Mouse (Mus musculus) Patski (cell line): ENCODE measurements around the gene Gfra1. TPM values are rescaled to one million over a fixed set of nuclear protein-coding genes. Genes with fewer than 3 reads are reported as not detected.
A peak's percentile ranks its signal among the peaks of the same experiment; 100 is the strongest.

Source experiments
- ATAC-seq: fragments of 100-300 bp; one replicate; pipeline ENCODE4 v1.8.0; 2021
- CTCF ChIA-PET: fragments of 350-600 bp; sonication (Branson Sonifier 250); formaldehyde crosslinking; loops from one replicate; lab custom pipeline; 2022; ENCODE audit warnings: inconsistent platforms; lab: Charles Lee
- POLR2A ChIA-PET: fragments of 350-600 bp; sonication (Branson Sonifier 250); formaldehyde crosslinking; loops from one replicate; lab custom pipeline; 2022; ENCODE audit warnings: antibody characterized with exemption, inconsistent platforms; lab: Charles Lee
- DNase-seq: peaks from one replicate; pipeline ENCODE4 v3.0.0-alpha.2; 2011; ENCODE audit warnings: low read depth, low spot score
- H3K27me3 ChIP-seq: fragments of 371-371 bp; one replicate; pipeline ENCODE4 v1.5.1; 2021
- CTCF ChIP-seq: fragments of 100-300 bp; IDR thresholded peaks from one replicate; pipeline ENCODE4 v1.5.1; 2021
- in situ Hi-C: fragments of 300-500 bp; cut with MboI; formaldehyde crosslinking; loops from 3 replicates; pipeline ENCODE4 v1.11.1; 2018; ENCODE audit warnings: low pct_unique_long_range_greater_than_20kb, mixed read lengths
- polyA plus RNA-seq: library from polyadenylated mRNA; unstranded; gene quantifications from one replicate; pipeline ENCODE4 v1.2.3, GENCODE M21; 2021

The Gfra1 gene
- polyA plus RNA-seq, 1 experiment from 2014 or later, result 102 TPM

DNA sequence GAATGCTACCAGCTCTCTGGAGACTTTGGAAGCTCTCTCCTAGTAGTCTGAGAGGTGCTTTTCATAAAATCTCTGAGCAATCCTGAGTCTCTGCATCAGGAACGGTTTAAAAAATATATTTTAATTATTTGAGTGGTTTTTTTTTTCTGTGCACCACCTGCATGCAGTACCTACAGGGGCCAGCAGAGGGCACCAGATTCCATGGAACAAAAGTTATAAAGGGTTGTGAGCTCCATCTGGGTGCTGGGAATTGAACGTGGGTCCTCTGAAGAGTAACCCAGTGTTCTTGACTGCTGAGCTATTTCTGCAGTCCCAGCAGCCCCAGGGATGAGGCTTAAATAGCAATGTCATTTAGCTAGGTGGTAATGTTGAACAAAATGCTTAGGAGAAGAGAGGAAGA is 141.9 kb downstream of the Gfra1 start:
- ATAC-seq (no peak), DNase-seq (no peak)
- no peaks in the 10 kb centered on the region for H3K27me3 ChIP-seq
- in situ Hi-C loops, result loop anchor here (10.0 kb wide), 1 partner anchor 241 kb away; no protein-coding TSS in a partner anchor
- TF ChIP-seq CTCF, result peak; percentile 76
- POLR2A ChIA-PET, result no interaction called here
- CTCF ChIA-PET, result interaction anchor here (0.7 to 2.1 kb wide), 7 partner anchors 10 to 155 kb away, joined by 3 to 8 read pairs (median 5); partner anchors contain the start of gene Gfra1

DNA sequence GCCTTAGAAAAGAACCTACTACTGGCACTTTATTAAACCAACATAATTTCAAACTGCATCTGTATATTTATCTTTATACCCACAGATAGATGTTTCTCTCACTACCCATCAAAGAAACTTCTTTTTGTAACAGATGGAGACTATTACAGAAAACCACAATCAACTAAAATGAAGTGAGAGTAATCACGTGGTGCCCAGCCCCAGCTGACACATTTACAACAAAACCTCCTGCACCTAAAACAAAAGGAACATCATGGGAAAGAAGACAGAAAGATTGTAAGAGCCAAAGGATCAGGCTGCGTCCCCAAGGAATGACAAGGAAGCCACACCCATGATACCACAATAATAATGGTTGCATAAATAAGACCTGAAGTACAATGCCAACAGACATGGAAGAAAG is 143.2 kb downstream of the Gfra1 start:
- no peaks in the 10 kb centered on the region for H3K27me3 ChIP-seq
- CTCF ChIA-PET, result no interaction called here
- DNase-seq (no peak), ATAC-seq (no peak)
- no peak for TF ChIP-seq CTCF
- POLR2A ChIA-PET, result no interaction called here
- in situ Hi-C loops, result loop anchor here (10.0 kb wide), 1 partner anchor 242 kb away; no protein-coding TSS in a partner anchor

DNA sequence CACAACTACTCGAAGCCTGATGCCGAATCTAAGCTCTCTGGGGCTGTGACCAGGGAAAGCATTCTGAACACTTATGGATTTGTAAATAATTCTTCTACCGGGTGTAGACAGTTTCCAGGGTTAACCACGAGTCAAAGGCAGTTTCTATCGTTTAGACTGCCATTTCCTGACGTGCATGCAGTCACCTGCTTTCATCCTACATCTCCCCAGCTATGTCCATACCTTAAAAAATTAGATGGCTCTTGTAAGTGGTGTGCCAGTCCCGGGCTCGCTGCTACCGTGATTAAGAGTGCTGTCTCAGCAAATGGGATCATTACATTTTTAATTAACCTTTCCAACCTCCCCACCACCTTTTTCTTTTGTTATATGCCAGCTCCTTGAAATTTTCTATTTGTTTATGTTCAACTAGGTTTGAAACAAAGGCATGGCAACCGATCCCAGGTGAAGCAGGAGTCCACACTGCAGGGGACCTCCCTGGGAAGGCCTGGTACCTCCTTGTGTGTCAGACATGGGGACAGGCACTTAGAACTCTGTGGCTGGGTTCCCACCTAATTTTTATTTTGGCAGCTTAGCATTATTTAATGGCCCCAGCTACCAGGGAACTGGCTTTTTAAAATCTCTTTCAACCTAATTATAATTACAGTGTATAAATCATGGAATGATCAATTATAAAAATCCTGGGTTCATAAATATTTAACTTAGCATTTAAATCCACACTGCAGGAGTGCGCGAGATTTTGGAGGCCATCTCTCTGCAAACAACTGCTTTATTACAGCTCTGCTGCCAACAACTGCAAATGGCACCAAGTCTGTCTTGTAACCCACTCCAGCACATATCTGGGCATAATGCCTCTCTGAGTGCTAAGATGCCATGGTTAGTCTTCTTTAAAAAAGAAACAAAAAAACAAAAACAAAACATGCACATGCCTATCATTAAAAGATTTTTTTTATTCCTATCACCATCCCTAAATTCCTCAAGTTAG is 145.1 kb downstream of the Gfra1 start:
- CTCF ChIA-PET, result interaction anchor here (1.1 kb wide), 1 partner anchor 144 kb away, joined by 3 read pairs; no protein-coding TSS in a partner anchor
- ATAC-seq, result no peak
- in situ Hi-C loops, result loop anchor here (10.0 kb wide), 1 partner anchor 244 kb away; no protein-coding TSS in a partner anchor
- H3K27me3 ChIP-seq, result no peaks in the 10 kb centered on the region
- POLR2A ChIA-PET, result no interaction called here
- no peak for DNase-seq
- TF ChIP-seq CTCF, result no peak

DNA sequence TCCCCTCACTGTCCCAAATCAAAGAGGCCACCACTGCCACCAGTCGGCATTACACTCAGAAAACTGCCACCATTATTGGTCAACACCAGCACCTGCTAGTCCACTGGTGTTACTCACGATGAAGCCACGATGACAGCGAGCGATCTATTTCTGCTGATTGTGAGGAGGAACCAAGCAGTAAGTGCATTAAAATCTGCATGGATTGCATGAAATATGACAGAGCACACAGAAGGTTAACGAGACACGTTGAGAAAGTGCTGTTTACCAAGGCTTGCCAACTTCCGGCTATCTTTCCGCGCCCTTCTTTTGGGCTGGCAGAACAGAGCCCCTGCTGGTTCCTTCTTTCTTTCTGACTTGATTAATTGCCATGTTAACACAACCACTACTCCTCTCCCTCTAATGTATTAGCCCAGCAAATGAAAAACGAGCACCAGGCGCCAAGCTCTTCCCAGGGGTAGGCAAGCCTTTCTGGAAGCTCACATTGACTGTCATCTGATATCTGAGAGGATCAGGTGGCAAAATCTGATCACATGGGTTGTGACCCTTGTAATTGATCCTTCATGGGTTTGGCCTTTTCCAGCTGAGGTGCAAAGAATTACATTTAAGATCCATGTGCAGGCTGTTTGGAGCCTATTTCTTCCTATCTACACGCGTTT is 146.0 kb downstream of the Gfra1 start:
- CTCF ChIA-PET, result no interaction called here
- POLR2A ChIA-PET, result no interaction called here
- H3K27me3 ChIP-seq, result no peaks in the 10 kb centered on the region
- no peak for TF ChIP-seq CTCF
- in situ Hi-C loops, result loop anchor here (10.0 kb wide), 1 partner anchor 245 kb away; no protein-coding TSS in a partner anchor
- no peak for ATAC-seq
- DNase-seq, result no peak

DNA sequence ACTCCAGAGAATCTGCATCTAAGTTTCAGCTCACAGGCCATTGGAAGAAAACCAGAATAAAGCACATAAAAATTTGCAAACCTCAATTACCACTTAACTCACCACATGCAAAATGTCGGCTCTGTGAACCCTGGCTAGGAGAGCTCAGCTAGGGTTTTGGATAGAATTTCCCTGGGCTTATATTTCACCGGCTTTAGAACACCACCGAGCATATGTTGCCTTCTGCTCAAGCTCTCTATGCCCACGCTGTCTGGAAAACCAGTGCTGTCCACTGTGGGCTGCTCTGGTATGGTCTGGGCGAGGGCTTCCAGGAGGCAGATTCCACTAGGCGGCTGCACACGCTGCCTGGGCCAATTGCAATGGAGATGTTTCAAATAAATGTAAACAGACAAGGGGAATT is 154.6 kb downstream of the Gfra1 start:
- no peaks in the 10 kb centered on the region for H3K27me3 ChIP-seq
- DNase-seq (no peak), ATAC-seq (no peak)
- ChIA-PET CTCF (interaction anchor here (1.0 to 1.4 kb wide), 3 partner anchors 13 to 85 kb away, joined by 3 read pairs; no protein-coding TSS in a partner anchor), POLR2A (no interaction called here)
- in situ Hi-C loops, result no loop called here
- TF ChIP-seq CTCF, result no peak

DNA sequence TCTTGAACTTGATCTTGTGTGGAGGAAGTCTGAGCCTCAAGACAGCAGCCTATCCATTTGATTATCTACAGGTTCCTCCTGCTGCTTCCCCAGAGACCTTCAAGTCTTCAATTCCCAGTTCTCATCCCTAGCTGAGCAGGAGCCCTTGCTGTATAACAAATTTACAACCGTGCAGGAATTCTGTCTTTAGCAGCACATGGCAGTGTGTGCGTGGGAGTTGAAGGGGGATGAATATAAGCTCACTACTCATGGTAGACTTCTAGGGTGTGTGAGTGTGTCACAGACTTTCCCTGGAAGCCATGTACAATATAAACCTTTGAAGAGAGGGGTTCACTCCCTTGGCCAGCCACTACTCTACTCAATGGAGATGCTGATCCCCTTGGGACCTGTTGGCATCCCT is 157.8 kb downstream of the Gfra1 start:
- in situ Hi-C loops, result no loop called here

DNA sequence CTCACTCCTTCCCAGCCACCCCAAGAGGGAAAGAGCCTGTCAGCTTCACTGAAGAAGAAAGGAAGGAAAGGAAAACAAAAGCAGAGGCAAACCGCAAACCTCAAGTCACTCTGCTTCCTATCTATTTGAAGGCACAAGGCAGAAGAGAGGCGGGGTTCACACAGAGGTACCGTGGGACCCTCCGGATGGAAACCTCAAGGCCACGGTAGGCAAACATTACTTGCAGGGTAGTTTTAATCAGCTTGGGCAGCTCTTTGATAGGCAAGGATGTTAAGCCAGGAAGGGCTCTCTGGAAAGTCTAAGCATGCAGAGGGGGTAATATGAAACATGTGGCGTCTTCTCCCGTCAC is 158.9 kb downstream of the Gfra1 start:
- in situ Hi-C loops, result no loop called here

More for the DNA sequence above, 157.8 kb downstream of the Gfra1 start:
- ChIA-PET POLR2A (no interaction called here), CTCF (no interaction called here)
- H3K27me3 ChIP-seq, result no peaks in the 10 kb centered on the region
- DNase-seq (no peak), ATAC-seq (no peak)
- TF ChIP-seq CTCF, result no peak

DNA sequence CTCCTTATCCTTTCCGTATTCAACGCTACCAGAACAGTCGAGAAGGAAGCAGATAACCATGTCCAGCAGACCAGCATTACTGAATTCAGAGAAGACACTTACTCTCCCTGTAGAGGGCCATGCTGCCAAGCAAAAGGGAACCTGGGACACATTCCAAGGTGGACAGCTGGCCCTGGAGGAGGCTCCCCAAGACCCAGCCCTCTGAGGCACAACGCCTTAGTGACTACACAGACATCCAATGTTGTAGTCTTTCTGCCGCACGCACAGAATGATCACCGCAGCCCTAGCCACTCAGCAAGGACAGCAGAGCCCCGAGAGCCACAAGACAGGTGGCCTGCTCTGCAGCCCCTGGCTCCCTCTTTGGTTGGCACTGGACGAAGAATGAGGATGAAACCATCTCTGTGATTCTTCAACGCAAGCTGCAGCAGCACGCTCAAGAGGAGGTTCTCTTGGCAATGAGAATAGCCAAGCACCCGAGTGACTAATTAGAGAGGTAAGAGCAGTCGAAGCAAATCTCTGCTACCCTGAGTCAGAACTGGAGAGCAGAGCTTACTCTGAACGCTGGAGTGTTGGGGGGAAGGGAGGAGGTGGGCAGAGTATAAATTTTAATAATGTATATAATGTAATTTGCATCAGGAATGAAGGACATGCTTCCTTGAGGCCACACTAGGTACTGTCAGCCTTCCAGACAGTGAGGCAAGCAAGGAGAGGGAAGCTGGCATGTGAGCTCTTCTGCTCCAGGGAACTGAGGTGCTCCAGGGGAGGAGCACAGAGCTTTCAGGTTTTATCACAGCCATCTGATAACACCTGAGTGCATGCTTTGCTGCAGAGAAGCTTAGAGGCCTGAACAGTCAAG is 159.5 kb downstream of the Gfra1 start:
- CTCF ChIA-PET, result no interaction called here
- no peak for DNase-seq
- H3K27me3 ChIP-seq, result no peaks in the 10 kb centered on the region
- in situ Hi-C loops, result no loop called here
- ATAC-seq, result no peak
- no peak for TF ChIP-seq CTCF
- POLR2A ChIA-PET, result interaction anchor here (0.7 kb wide), 1 partner anchor 19 kb away, joined by 3 read pairs; no protein-coding TSS in a partner anchor

More for the DNA sequence above, 158.9 kb downstream of the Gfra1 start:
- DNase-seq (no peak), ATAC-seq (no peak)
- no peak for TF ChIP-seq CTCF
- ChIA-PET POLR2A (interaction anchor here (0.7 kb wide), 1 partner anchor 18 kb away, joined by 3 read pairs; no protein-coding TSS in a partner anchor), CTCF (no interaction called here)
- no peaks in the 10 kb centered on the region for H3K27me3 ChIP-seq

DNA sequence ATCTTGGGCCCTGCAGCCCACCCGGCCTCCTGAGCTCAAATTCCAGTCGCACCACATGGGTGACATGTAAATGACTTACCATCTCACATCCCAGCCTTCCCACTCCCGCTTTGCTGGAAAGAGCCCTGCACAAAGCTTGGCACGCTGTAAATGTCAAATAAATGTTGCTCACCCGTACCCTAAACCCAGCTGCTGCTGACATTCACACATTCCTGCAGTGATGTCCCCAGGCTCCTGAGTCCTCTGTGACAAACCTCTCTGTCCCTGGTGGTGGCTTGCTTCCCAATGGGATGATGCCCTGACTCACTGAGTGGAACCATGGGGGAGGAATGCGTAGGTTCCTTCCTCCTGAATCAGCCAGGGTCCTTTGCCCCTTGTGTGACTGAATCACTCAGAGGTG is 167.6 kb downstream of the Gfra1 start:
- H3K27me3 ChIP-seq, result no peaks in the 10 kb centered on the region
- ATAC-seq (no peak), DNase-seq (no peak)
- CTCF ChIA-PET, result interaction anchor here (2.2 kb wide), 1 partner anchor 15 kb away, joined by 8 read pairs; no protein-coding TSS in a partner anchor
- in situ Hi-C loops, result no loop called here
- POLR2A ChIA-PET, result no interaction called here
- no peak for TF ChIP-seq CTCF

DNA sequence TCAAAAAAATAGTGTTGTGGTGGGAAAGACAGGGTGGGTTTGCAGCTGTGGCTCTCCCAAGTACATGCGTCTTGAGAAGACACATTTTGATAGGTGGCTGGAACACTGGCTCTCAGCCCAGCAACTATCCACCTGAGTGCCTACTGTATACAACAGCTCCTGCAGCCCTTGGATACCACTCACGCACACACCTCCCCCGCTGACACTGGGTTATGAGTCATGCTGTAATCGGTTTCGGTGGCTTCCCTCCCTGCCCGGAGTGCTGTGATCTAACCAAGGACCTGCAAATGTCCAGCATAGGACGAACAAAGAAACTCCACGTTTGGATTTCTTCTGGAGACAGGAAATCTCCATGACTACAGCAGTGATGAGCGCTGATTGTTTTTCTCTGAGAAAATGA is 180.4 kb downstream of the Gfra1 start:
- no peak for TF ChIP-seq CTCF
- POLR2A ChIA-PET, result no interaction called here
- CTCF ChIA-PET, result no interaction called here
- DNase-seq (no peak), ATAC-seq (no peak)
- no peaks in the 10 kb centered on the region for H3K27me3 ChIP-seq
- in situ Hi-C loops, result no loop called here
